Mouse (Mus musculus): ENCODE measurements at regions not wholly inside any gene's neighbourhood (a gene's known extent, or its start where the extent isn't known, plus 50 kb on each side); places are given as distances from the start of the nearest gene placed in this dataset.

GRCm38 (mm10) chr6:147947997-147948396 lies 99.1 kb upstream of the Far2 start:
- TF ChIP-seq CTCF (conservative IDR thresholded peaks at IDR 0.05; ENCODE audit: low read length) (no peak), NANOG (IDR thresholded peaks at IDR 0.05; ENCODE audit: borderline replicate concordance, low read length) (no peak), POU5F1 (IDR thresholded peaks at IDR 0.05; ENCODE audit: borderline replicate concordance, low read length) (no peak)
